Mouse (Mus musculus) ES-CJ7 (cell line): ENCODE measurements at regions not wholly inside any gene's neighbourhood (a gene's known extent, or its start where the extent isn't known, plus 50 kb on each side); places are given as distances from the start of the nearest gene placed in this dataset.

Source experiments
- DNase-seq: peaks from one replicate; pipeline ENCODE4 v3.0.0; 2011; ENCODE audit warnings: low read depth, low spot score

- DNase-seq, result no peak
Measured at GRCm38 (mm10) chr2:133362693-133363443, 189.1 kb upstream of the Bmp2 start.

DNA sequence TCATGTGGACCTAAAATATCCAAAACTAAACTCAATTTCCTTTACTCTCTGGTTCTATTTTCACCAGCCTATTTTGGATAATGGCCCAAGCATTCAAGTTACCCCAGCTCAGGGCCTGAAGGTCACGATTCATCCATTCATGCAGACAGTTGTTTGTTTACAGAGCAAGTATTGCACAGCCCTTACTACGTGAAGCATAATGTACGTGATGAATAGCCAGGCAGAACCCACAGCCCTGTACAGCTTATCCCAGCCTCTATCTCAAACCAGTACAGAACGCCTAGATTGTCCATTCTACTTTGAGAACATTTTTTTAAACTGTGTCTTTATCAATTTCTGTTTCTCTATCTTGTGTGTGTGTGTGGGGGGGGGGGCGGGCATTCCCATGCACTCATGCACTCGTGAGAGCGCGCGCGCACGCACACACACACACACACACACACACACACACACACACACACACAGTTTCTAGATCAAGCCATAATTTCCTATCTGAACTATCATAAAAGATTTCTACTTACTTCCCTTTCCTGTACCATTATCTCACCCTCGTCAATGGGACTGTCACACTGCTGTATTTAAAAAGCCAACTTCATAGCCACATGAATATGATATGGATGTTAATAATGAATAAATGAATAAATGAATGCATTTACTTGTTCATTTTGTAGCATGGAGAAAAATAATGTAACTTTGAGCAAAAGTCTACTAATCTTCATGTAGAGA lies 180.3 kb upstream of the Bmp2 start:
- DNase-seq, result no peak

DNA sequence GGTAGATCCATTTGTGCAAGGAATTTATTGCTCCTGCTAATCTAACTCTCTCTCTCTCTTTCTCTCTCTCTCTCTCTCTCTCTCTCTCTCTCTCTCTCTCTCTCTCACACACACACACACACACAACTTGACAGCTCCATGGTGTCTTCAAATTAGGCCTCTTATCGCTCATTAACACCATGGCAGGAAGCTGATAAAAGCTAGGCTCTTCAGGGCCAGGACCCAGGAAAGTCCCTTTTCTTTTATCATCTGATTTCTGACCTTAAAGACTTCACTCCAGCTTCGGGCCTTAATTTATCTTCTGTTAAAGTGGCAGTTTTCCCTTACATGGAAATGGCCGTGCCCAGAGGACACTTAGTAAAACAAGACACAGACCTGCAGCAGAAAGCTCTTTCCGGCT lies 178.4 kb upstream of the Bmp2 start:
- no peak for DNase-seq

DNA sequence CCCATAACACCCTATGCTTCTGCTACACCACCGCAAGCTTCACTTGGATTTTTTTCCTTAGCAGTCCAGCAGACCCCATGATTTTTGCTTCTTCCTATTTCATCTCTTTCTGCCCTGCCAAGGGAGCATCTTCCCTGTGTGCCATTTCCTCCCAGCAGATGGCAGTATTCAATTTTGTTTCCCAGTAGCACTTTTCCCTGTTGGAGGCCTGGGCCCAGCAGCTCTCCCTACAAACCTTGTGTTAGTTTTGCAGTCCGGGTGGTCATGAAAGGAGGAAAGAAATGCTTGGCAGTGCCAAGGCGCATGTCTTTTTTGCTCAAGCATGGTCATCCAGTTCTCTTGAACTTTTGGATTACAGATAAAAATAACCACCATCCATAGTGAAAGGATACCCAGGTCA lies 170.9 kb upstream of the Bmp2 start:
- peak; percentile 33 for DNase-seq

DNA sequence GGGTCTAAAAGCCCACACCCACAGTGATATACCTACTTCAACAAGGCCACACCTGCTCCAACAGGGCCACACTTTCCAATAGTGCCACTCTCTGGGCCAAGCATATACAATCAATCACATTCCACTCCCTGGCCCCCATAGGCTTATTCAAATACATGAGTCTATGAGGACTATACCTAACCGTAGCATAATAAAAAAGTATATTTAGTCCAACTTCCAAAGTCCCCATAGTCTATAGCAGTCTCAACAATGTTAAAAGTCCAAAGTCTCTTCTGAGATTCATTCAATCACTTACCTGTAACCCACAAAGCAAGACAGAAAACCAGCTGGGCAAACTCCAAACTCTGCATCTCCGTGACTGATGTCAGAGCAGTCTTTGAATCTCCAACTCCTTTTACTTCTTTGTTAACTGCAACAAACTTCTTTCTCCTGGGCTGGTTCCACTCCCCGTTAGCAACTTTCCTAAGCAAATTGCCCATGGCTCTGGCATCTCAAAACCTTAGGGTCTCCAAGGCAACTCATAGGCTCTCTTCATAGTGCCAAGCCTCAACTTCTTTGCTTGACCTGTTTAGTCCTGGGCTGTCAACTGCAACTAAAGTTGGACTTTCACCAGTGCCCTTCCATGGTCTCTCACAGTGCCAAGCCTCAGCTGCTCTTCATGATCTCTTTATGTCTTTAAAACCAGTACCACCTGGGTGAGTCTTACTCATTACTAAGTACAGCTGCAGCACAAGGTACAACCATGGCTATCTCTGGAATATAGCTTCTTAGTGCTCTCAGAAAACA lies 168.6 kb upstream of the Bmp2 start:
- DNase-seq, result no peak

DNA sequence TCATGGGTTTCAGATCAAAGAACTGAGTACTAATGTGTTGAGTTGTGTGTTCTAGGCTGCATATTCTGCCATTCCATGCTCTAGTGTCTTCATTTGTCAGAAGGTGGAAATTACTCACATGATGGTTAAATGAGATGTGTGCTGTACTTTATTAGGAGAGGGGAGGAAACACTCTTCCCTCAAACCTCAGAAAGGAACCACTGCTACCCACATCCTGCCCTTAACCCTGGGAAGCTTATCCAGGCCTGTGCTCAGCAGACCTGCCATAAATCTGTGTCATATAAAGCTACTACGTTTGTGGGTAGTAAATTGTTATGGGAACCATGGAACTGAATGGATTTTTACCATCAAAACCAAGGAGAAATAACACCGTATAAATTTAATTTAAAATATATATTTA lies 166.7 kb upstream of the Bmp2 start:
- DNase-seq, result no peak

- no peak for DNase-seq
Measured at GRCm38 (mm10) chr2:133387349-133387748, 164.6 kb upstream of the Bmp2 start.

GRCm38 (mm10) chr2:133392298-133392697 lies 159.7 kb upstream of the Bmp2 start:
- no peak for DNase-seq

- no peak for DNase-seq
Measured at GRCm38 (mm10) chr2:133397566-133397965, 154.4 kb upstream of the Bmp2 start.

GRCm38 (mm10) chr2:133399059-133399690 lies 152.8 kb upstream of the Bmp2 start:
- DNase-seq, result no peak

DNA sequence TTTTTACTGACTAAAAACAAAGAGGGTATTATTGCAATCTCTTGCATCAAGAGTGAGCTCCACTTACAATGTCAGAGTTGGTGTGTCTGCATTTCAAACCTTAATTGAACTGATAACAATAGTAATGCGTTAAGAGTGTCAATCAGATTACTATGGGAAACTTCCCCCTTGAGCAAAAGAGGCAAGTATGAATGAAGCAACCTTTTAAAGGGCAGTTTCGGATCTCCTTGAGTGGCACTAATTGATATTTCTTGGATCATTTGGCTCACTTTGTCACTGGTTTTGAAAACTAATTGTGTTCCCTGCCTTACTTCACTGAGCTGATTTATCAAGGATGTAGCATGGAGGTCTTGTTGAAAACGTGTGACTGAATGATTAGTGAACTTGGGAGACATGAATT lies 151.0 kb upstream of the Bmp2 start:
- DNase-seq, result no peak

- no peak for DNase-seq
Measured at GRCm38 (mm10) chr2:133416990-133417581, 134.9 kb upstream of the Bmp2 start.

GRCm38 (mm10) chr2:133419686-133420303 lies 132.2 kb upstream of the Bmp2 start:
- no peak for DNase-seq

- no peak for DNase-seq
Measured at GRCm38 (mm10) chr2:133425538-133425937, 126.4 kb upstream of the Bmp2 start.

DNA sequence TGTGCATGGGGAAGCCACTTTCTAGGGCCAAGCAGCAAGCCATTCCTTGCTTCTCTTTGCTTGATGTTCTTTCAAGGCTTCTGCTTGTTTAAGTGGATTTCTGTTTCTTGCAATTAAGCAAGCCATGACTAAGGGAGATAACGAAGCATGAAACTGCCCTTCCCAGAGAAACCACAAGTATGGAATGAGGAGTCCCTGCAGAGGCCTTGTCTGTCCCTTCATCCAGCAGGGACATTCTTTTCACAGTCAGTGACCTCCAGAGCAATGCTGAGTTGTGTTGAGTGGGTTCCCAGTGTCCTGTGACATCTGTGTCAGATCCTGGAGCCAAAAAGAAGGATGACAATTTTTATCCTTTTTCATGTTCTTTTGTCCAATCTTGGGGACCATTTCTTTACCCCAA lies 124.9 kb upstream of the Bmp2 start:
- DNase-seq, result no peak

- no peak for DNase-seq
Measured at GRCm38 (mm10) chr2:133429369-133430062, 122.4 kb upstream of the Bmp2 start.

- DNase-seq, result peak; percentile 19
Measured at GRCm38 (mm10) chr2:133430741-133431438, 121.1 kb upstream of the Bmp2 start.

- peak; percentile 68 for DNase-seq
Measured at GRCm38 (mm10) chr2:133432141-133432813, 119.7 kb upstream of the Bmp2 start.
